Mouse (Mus musculus): ENCODE results near the gene Slc35f6. TPM values are rescaled to one million over a fixed set of nuclear protein-coding genes. Genes with fewer than 3 reads are reported as not detected.
A peak's percentile ranks its signal among the peaks of the same experiment; 100 is the strongest.

Slc35f6 gene
- polyA plus RNA-seq, 1 experiment from 2014 or later: 28.5 TPM

GRCm38 (mm10) chr5:30622177-30622840 lies 25.4 kb upstream of the Slc35f6 start:
- Histone ChIP-seq H3K4me3 (ENCODE audit: low read depth, low read length) (peak overlapping the region; percentile 34), H3K9me3 (ENCODE audit: control insufficient read depth, low read depth, low read length) (no peaks in the 10 kb centered on the region), H3K9ac (replicated peaks; ENCODE audit: low read depth, low read length) (peak overlapping the region; percentile 7; the same call in 1 of the 2 replicates), H3K4me1 (ENCODE audit: control insufficient read depth, insufficient read depth, low read length) (peaks cover 18% of the 10 kb centered on the region), H3K4me2 (replicated peaks; ENCODE audit: low read depth, low read length) (peak overlapping the region; percentile 57), H3K36me3 (ENCODE audit: control insufficient read depth, insufficient read depth, low read length) (no peaks in the 10 kb centered on the region), H3K27ac (ENCODE audit: low read length) (no peak overlapping the region), H3K27me3 (ENCODE audit: control insufficient read depth, insufficient read depth, low read length) (peaks cover 5% of the 10 kb centered on the region)
- 0 out of 2 replicates have a peak, but pooled peaks have one; percentile 11 for ATAC-seq (ENCODE audit: insufficient number of reproducible peaks, insufficient read depth, low FRiP score, low read depth)
- WGBS: 5% methylated on average over 69 of the region's 69 CpGs

DNA sequence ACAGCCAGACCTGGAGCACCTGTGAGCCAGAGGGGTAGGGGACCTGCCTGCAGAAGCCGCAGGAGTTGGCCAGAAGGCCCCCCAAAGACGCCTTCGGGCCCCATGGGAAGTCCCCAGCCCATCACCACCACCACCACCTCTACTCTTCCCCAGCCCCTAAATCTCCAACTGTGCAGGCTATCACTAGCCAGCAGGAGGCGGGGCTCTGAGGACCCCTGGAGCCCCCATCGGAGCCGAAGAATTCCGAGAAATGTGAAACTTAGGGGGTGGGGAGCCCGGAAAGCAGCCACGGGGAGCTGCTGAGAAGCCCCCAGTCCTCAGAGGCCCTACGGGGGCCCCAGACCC lies 24.9 kb upstream of the Slc35f6 start:
- 4% methylated on average over 10 of the region's 10 CpGs for WGBS
- H3K27ac ChIP-seq (ENCODE audit: low read length): no peak overlapping the region
- H3K4me1 ChIP-seq (ENCODE audit: control insufficient read depth, insufficient read depth, low read length): peaks cover 17% of the 10 kb centered on the region
- peak overlapping the region; percentile 30; the same call in 1 of the 2 replicates for H3K9ac ChIP-seq (replicated peaks; ENCODE audit: low read depth, low read length)
- ATAC-seq (ENCODE audit: insufficient number of reproducible peaks, insufficient read depth, low FRiP score, low read depth): no peak
- no peaks in the 10 kb centered on the region for H3K9me3 ChIP-seq (ENCODE audit: control insufficient read depth, low read depth, low read length)
- H3K4me2 ChIP-seq (replicated peaks; ENCODE audit: low read depth, low read length): peak overlapping the region; percentile 57
- H3K36me3 ChIP-seq (ENCODE audit: control insufficient read depth, insufficient read depth, low read length): no peaks in the 10 kb centered on the region
- H3K4me3 ChIP-seq (ENCODE audit: low read depth, low read length): peak overlapping the region; percentile 34
- H3K27me3 ChIP-seq (ENCODE audit: control insufficient read depth, insufficient read depth, low read length): peaks cover 5% of the 10 kb centered on the region

- Histone ChIP-seq H3K36me3 (ENCODE audit: control insufficient read depth, insufficient read depth, low read length) (no peaks in the 10 kb centered on the region), H3K4me3 (ENCODE audit: low read depth, low read length) (no peak overlapping the region), H3K9ac (replicated peaks; ENCODE audit: low read depth, low read length) (no peak overlapping the region), H3K27me3 (ENCODE audit: control insufficient read depth, insufficient read depth, low read length) (peaks cover 5% of the 10 kb centered on the region), H3K9me3 (ENCODE audit: control insufficient read depth, low read depth, low read length) (no peaks in the 10 kb centered on the region), H3K27ac (ENCODE audit: low read length) (no peak overlapping the region), H3K4me1 (ENCODE audit: control insufficient read depth, insufficient read depth, low read length) (peaks cover 14% of the 10 kb centered on the region), H3K4me2 (replicated peaks; ENCODE audit: low read depth, low read length) (peak overlapping the region; percentile 57; the same call in 1 of the 2 replicates)
- WGBS: 56% methylated on average over 2 of the region's 2 CpGs
- no peak for ATAC-seq (ENCODE audit: insufficient number of reproducible peaks, insufficient read depth, low FRiP score, low read depth)
These were observed 24.4 kb upstream of the Slc35f6 start for GRCm38 (mm10) chr5:30623380-30623779.

- WGBS: 57% methylated on average over 1 of the region's 1 CpGs
- Histone ChIP-seq H3K27ac (ENCODE audit: low read length) (no peak overlapping the region), H3K4me2 (replicated peaks; ENCODE audit: low read depth, low read length) (no peak overlapping the region)
These were observed 23.4 kb upstream of the Slc35f6 start for GRCm38 (mm10) chr5:30624311-30624710.

GRCm38 (mm10) chr5:30624908-30625307 lies 22.8 kb upstream of the Slc35f6 start:
- no peak overlapping the region for H3K27ac ChIP-seq (ENCODE audit: low read length)
- 29% methylated on average over 4 of the region's 4 CpGs for WGBS
- no peak overlapping the region for H3K4me3 ChIP-seq (ENCODE audit: low read depth, low read length)
- peaks cover 14% of the 10 kb centered on the region for H3K4me1 ChIP-seq (ENCODE audit: control insufficient read depth, insufficient read depth, low read length)
- H3K9me3 ChIP-seq (ENCODE audit: control insufficient read depth, low read depth, low read length): no peaks in the 10 kb centered on the region
- H3K9ac ChIP-seq (replicated peaks; ENCODE audit: low read depth, low read length): no peak overlapping the region
- no peak overlapping the region for H3K4me2 ChIP-seq (replicated peaks; ENCODE audit: low read depth, low read length)
- no peaks in the 10 kb centered on the region for H3K36me3 ChIP-seq (ENCODE audit: control insufficient read depth, insufficient read depth, low read length)
- no peak for ATAC-seq (ENCODE audit: insufficient number of reproducible peaks, insufficient read depth, low FRiP score, low read depth)
- peaks cover 5% of the 10 kb centered on the region for H3K27me3 ChIP-seq (ENCODE audit: control insufficient read depth, insufficient read depth, low read length)

More at GRCm38 (mm10) chr5:30624311-30624710, 23.4 kb upstream of the Slc35f6 start:
- H3K36me3 ChIP-seq (ENCODE audit: control insufficient read depth, insufficient read depth, low read length): no peaks in the 10 kb centered on the region
- peaks cover 14% of the 10 kb centered on the region for H3K4me1 ChIP-seq (ENCODE audit: control insufficient read depth, insufficient read depth, low read length)
- no peak overlapping the region for H3K9ac ChIP-seq (replicated peaks; ENCODE audit: low read depth, low read length)
- no peaks in the 10 kb centered on the region for H3K9me3 ChIP-seq (ENCODE audit: control insufficient read depth, low read depth, low read length)
- H3K4me3 ChIP-seq (ENCODE audit: low read depth, low read length): no peak overlapping the region
- ATAC-seq (ENCODE audit: insufficient number of reproducible peaks, insufficient read depth, low FRiP score, low read depth): no peak
- peaks cover 5% of the 10 kb centered on the region for H3K27me3 ChIP-seq (ENCODE audit: control insufficient read depth, insufficient read depth, low read length)

DNA sequence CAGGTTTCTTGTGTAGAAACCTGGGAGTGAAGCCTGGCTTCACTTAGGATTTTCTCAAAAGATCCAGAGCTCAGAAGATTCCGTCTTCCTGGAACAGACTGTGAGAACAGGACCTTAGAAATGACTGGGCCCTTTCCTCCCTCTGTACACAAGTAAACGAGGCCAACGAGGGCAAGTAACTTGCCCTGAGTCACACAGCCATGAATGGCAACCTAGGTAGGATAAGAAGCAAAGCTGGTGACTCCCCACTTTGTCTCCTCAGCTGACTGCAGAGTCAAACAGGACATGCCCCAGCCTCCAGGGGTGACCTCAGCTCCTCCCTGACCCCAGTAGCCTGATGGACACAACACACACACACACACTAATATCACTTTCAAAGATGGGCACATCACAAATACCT lies 22.4 kb upstream of the Slc35f6 start:
- Histone ChIP-seq H3K4me1 (ENCODE audit: control insufficient read depth, insufficient read depth, low read length) (peaks cover 14% of the 10 kb centered on the region), H3K27ac (ENCODE audit: low read length) (no peak overlapping the region), H3K4me3 (ENCODE audit: low read depth, low read length) (no peak overlapping the region), H3K36me3 (ENCODE audit: control insufficient read depth, insufficient read depth, low read length) (no peaks in the 10 kb centered on the region), H3K9me3 (ENCODE audit: control insufficient read depth, low read depth, low read length) (no peaks in the 10 kb centered on the region), H3K4me2 (replicated peaks; ENCODE audit: low read depth, low read length) (no peak overlapping the region), H3K9ac (replicated peaks; ENCODE audit: low read depth, low read length) (no peak overlapping the region), H3K27me3 (ENCODE audit: control insufficient read depth, insufficient read depth, low read length) (peaks cover 5% of the 10 kb centered on the region)
- ATAC-seq (ENCODE audit: insufficient number of reproducible peaks, insufficient read depth, low FRiP score, low read depth): no peak
- WGBS: 57% methylated on average over 3 of the region's 3 CpGs

DNA sequence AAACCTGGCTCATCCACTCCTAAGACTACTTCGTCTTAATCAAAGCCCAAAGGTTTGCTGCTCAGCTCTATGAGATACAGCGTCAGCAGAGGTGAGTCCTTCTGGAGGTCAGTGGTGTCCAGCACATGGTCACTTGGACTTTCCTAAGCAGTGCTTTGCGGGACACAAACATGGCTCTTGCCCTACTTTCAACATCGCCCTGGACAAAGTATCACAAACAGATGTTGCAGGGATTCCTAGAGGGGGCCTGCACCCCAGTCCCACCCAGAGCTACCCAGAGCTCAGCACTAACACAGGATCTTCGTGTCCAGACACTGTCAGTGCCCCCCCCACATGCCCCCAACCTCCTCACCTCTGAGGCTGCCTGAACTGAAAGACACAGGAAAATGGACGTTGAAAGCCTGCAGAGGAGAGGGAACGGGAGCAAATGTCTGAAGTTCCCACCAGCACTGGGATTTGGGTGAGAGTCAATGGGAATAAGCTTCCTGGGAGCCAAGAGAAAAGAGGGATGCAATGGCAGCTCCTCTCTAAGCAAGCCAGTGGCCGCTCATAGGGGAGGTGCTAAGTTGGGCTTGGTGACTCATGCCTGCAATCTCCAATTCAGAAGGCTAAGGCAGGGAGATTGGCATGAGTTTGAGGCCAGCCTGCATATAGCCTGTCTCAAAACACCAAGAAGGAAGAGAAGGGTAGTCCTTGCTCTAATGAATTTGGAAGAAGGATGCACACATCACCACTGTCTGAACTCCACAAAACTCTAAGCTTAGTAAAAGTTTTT lies 21.2 kb upstream of the Slc35f6 start:
- no peak for ATAC-seq (ENCODE audit: insufficient number of reproducible peaks, insufficient read depth, low FRiP score, low read depth)
- H3K9me3 ChIP-seq (ENCODE audit: control insufficient read depth, low read depth, low read length): no peaks in the 10 kb centered on the region
- H3K9ac ChIP-seq (replicated peaks; ENCODE audit: low read depth, low read length): no peak overlapping the region
- no peaks in the 10 kb centered on the region for H3K36me3 ChIP-seq (ENCODE audit: control insufficient read depth, insufficient read depth, low read length)
- H3K27ac ChIP-seq (ENCODE audit: low read length): no peak overlapping the region
- WGBS: 74% methylated on average over 8 of the region's 8 CpGs
- peaks cover 14% of the 10 kb centered on the region for H3K4me1 ChIP-seq (ENCODE audit: control insufficient read depth, insufficient read depth, low read length)
- no peak overlapping the region for H3K4me2 ChIP-seq (replicated peaks; ENCODE audit: low read depth, low read length)
- H3K4me3 ChIP-seq (ENCODE audit: low read depth, low read length): no peak overlapping the region
- peaks cover 3% of the 10 kb centered on the region for H3K27me3 ChIP-seq (ENCODE audit: control insufficient read depth, insufficient read depth, low read length)

DNA sequence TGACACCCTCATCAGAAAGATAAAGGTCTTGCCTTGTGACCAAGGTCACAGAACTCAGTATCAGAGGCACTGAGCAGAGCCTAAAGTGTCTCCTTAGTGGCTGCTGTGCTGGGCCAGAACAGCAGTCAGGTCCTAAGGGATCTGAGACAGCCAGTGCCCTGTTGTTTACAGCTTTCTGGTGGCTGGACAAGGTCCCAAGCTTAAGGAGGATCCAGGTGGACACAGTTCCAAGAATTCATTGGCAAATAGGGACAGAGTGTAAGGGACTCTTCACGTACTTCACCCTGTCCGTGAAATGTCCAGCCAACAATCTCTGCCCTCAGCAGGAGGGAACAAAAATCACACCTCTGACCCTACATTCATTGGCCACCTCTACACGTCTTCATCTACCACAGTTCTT lies 19.2 kb upstream of the Slc35f6 start:
- ATAC-seq (ENCODE audit: insufficient number of reproducible peaks, insufficient read depth, low FRiP score, low read depth): no peak
- Histone ChIP-seq H3K9ac (replicated peaks; ENCODE audit: low read depth, low read length) (no peak overlapping the region), H3K4me2 (replicated peaks; ENCODE audit: low read depth, low read length) (no peak overlapping the region), H3K4me3 (ENCODE audit: low read depth, low read length) (no peak overlapping the region), H3K27me3 (ENCODE audit: control insufficient read depth, insufficient read depth, low read length) (no peaks in the 10 kb centered on the region), H3K4me1 (ENCODE audit: control insufficient read depth, insufficient read depth, low read length) (peaks cover 3% of the 10 kb centered on the region; the same call in 1 of the 2 replicates), H3K36me3 (ENCODE audit: control insufficient read depth, insufficient read depth, low read length) (no peaks in the 10 kb centered on the region), H3K9me3 (ENCODE audit: control insufficient read depth, low read depth, low read length) (no peaks in the 10 kb centered on the region), H3K27ac (ENCODE audit: low read length) (no peak overlapping the region)
- 74% methylated on average over 3 of the region's 3 CpGs for WGBS
